In genomic region chr1:137079401-137080003, GRCm38 (mm10) we compare ENCODE assay signal across 20 mouse cellular contexts.
A peak's percentile ranks its signal among the peaks of the same experiment; 100 is the strongest.
DNase-seq lines count a peak whose midpoint lies in the region; ATAC-seq and TF ChIP-seq lines count a peak whose summit lies in the region.
"Had no signal": no experiment of that assay in that cellular context is flagged by ENCODE, and none has a peak within 500 bp of the region (broad histone marks: within the 10 kb centered on the region; RNA-seq: fewer than 3 reads in every experiment).

No protein-coding gene starts in this region.

- peak; percentile 40 for DNase-seq in heart, adult 11 months
- no peak for DNase-seq in heart, adult 9 months (ENCODE audit: low spot score in 2 of 2)
- peak; percentile 10 for DNase-seq in embryonic facial prominence, embryonic 10.5 days (ENCODE audit: low spot score)
- DNase-seq in lung, embryonic 14.5 days: peak; percentile 70
- DNase-seq in lung, postnatal 4 days: peak; percentile 24 to 65
- DNase-seq in gastrocnemius, postnatal 14 days: no peak
- DNase-seq in MN1 (ENCODE audit: low spot score): no peak
- no peak for DNase-seq in ovary, postnatal 10 days (ENCODE audit: low spot score)
- DNase-seq: adrenal gland, postnatal 10 days; cerebellum, adult 18-20 months; cerebellum, postnatal 36 days; heart, postnatal 4 days; kidney, adult 9 months; left cerebral cortex, postnatal 4 days; right cerebral cortex, postnatal 14 days had no signal

- ATAC-seq in lung, embryonic 14.5 days (ENCODE audit: insufficient read depth): peak; percentile 72; the same call in 1 of the 2 replicates
- ATAC-seq: forebrain, embryonic 14.5 days; midbrain, embryonic 13.5 days had no signal

- TF ChIP-seq CTCF in lung, embryonic 14.5 days (IDR thresholded peaks at IDR 0.05; ENCODE audit: low read depth): no peak

- no peaks in the 10 kb centered on the region for H3K9me3 ChIP-seq in embryonic facial prominence, embryonic 10.5 days
- H3K9me3 ChIP-seq in lung, embryonic 14.5 days (ENCODE audit: low read depth, low read length): no peaks in the 10 kb centered on the region
- H3K9me3 ChIP-seq: midbrain, embryonic 13.5 days had no signal

- H3K4me1 ChIP-seq in embryonic facial prominence, embryonic 10.5 days: peaks cover 13% of the 10 kb centered on the region
- 0 out of 2 replicates have a peak, but pooled peaks cover 3% of the 10 kb centered on the region for H3K4me1 ChIP-seq in lung, embryonic 14.5 days (ENCODE audit: insufficient read depth)

- H3K27me3 ChIP-seq in embryonic facial prominence, embryonic 10.5 days (replicated peaks; ENCODE audit: low read depth, poor library complexity, severe bottlenecking): no peaks in the 10 kb centered on the region
- H3K27me3 ChIP-seq in lung, embryonic 14.5 days (ENCODE audit: insufficient read depth, low read length): no peaks in the 10 kb centered on the region
- H3K27me3 ChIP-seq: midbrain, embryonic 13.5 days had no signal

- intact Hi-C loops in gastrocnemius, postnatal 14 days (cut with DNase I; ENCODE audit: low total_unique reads): no loop called here

- no peak overlapping the region for H3K4me3 ChIP-seq in embryonic facial prominence, embryonic 10.5 days
- no peak overlapping the region for H3K4me3 ChIP-seq in lung, embryonic 14.5 days (ENCODE audit: low read depth, low read length)
- H3K4me3 ChIP-seq: midbrain, embryonic 13.5 days had no signal

- no peak overlapping the region for H3K9ac ChIP-seq in lung, embryonic 14.5 days
- H3K9ac ChIP-seq: midbrain, embryonic 13.5 days had no signal

- no peak overlapping the region; the same call in 1 of the 2 replicates for H3K4me2 ChIP-seq in lung, embryonic 14.5 days
- H3K4me2 ChIP-seq: midbrain, embryonic 13.5 days had no signal

- WGBS in embryonic facial prominence, embryonic 10.5 days: 71% methylated on average over 11 of the region's 11 CpGs
- WGBS in lung, embryonic 14.5 days: 45% methylated on average over 11 of the region's 11 CpGs

- no peaks in the 10 kb centered on the region for H3K36me3 ChIP-seq in embryonic facial prominence, embryonic 10.5 days (replicated peaks)
- no peaks in the 10 kb centered on the region for H3K36me3 ChIP-seq in lung, embryonic 14.5 days (ENCODE audit: insufficient read depth)
- H3K36me3 ChIP-seq: G1E; midbrain, embryonic 13.5 days had no signal

- H3K27ac ChIP-seq in embryonic facial prominence, embryonic 10.5 days (replicated peaks): no peak overlapping the region
- H3K27ac ChIP-seq in lung, embryonic 14.5 days (ENCODE audit: low read depth): peak overlapping the region; percentile 20; the same call in 1 of the 2 replicates
- H3K27ac ChIP-seq: macrophage; midbrain, embryonic 13.5 days; stomach, postnatal 0 days had no signal

Comparison
In these comparisons a context has a peak if more than half of its experiments do, and no peak if none do; other contexts are left out.
1. DNase-seq: peak in heart, adult 11 months (single experiment), embryonic facial prominence, embryonic 10.5 days (single experiment), lung, embryonic 14.5 days (single experiment) and lung, postnatal 4 days (2 of 2); none in heart, adult 9 months (0 of 2), gastrocnemius, postnatal 14 days (single experiment), MN1 (single experiment) and ovary, postnatal 10 days (single experiment).